Comparison of ENCODE assay signal across 8 mouse cellular contexts in the genomic region with DNA sequence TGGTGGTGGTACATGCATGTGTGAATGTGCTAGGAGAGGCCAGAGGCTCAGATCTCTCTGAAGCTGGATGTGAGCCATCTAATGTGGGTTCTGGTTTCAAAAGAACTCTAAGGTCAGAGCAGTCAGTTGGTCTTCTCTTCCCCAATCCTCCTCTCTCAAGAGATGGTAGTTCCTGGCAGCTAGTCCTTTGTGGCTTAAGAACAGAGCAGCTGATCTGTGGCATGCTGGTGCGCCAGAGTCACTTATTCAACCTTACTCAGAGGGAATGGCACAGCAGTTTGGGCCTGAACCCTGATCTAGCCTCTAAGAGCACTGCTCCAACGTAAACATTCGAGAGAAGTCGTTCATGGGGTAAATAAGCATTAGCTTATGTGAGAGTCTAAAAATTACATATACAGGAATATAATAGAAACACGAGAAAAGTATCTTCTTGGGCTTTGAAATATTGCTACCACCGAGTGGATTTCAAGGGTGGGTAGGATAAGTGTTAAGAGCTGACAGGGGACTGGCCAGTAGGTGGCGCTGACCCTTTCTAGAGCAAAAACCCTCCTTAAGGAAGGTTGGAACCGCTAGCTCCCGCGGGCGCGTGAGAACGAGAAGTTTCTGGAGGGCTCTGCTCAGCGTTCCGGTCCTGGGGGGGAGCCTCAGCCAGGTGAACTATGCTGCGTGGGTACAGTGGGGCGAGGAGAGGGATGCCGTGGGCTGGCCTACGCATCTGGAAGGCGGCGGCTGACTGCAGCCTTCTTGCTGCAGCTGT. TPM values are rescaled to one million over a fixed set of nuclear protein-coding genes. Genes with fewer than 3 reads are reported as not detected.
A peak's percentile ranks its signal among the peaks of the same experiment; 100 is the strongest.
DNase-seq lines count a peak whose midpoint lies in the region; ATAC-seq lines count a peak whose summit lies in the region.

Gene Mtf1, plus strand, starts transcription at position 553 of the 757 bp plus-strand sequence.

- peaks cover 11% of the 10 kb centered on the region for H3K4me1 ChIP-seq in hindbrain, embryonic 14.5 days (replicated peaks; ENCODE audit: control insufficient read depth, insufficient read depth, low read length)

- peak within 1 kb of the TSS; percentile 91 for H3K27ac ChIP-seq in hindbrain, embryonic 14.5 days

- H3K9ac ChIP-seq in hindbrain, embryonic 14.5 days = peak within 1 kb of the TSS; percentile 85

- WGBS in hindbrain, embryonic 14.5 days = 3% methylated on average over 21 of the region's 21 CpGs

- no peaks in the 10 kb centered on the region for H3K9me3 ChIP-seq in hindbrain, embryonic 14.5 days (ENCODE audit: control insufficient read depth, low read length)

- H3K27me3 ChIP-seq in hindbrain, embryonic 14.5 days (ENCODE audit: control insufficient read depth, insufficient read depth, low read length) = no peaks in the 10 kb centered on the region

- peak; percentile 81 for ATAC-seq in hindbrain, embryonic 14.5 days (ENCODE audit: low FRiP score)

- peak within 1 kb of the TSS; percentile 84 for H3K4me3 ChIP-seq in hindbrain, embryonic 14.5 days (replicated peaks; ENCODE audit: low read length)

- peaks cover 60% of the 10 kb centered on the region for H3K36me3 ChIP-seq in hindbrain, embryonic 14.5 days (replicated peaks; ENCODE audit: control insufficient read depth, insufficient read depth)

- H3K4me2 ChIP-seq in hindbrain, embryonic 14.5 days (replicated peaks) = peak within 1 kb of the TSS; percentile 93

- peak; percentile 81 for DNase-seq in T-cell, adult 2 months (ENCODE audit: low spot score)
- peak; percentile 92 to 96 for DNase-seq in cerebellum, postnatal 25 days
- peak; percentile 77 to 82 for DNase-seq in frontal cortex, postnatal 25 days (ENCODE audit: low spot score in 2 of 2)
- peak; percentile 90 for DNase-seq in hindbrain, embryonic 14.5 days (ENCODE audit: low spot score)
- DNase-seq in layer of hippocampus, postnatal 25 days (ENCODE audit: extremely low spot score in 1 of 2, low spot score in 1 of 2) = peak; percentile 77 to 95
- peak; percentile 93 for DNase-seq in lung, postnatal 14 days
- peak; percentile 78 for DNase-seq in ovary, postnatal 36 days (ENCODE audit: low spot score)
- peak; percentile 90 for DNase-seq in thymus, postnatal 14 days

RNA-seq across cellular contexts. Expression of gene Mtf1, which starts in this region (rescaled TPM):
- 10.6 and 13.2 TPM in 2 replicates for polyA plus RNA-seq in hindbrain, embryonic 14.5 days (2014; fragmentation: Nextera tagmentation; extraction: Ambion mirVana)
- total RNA-seq in layer of hippocampus, postnatal 25 days (2021) = 10 to 100 TPM; 26.4 to 28.8 TPM

Comparison
In these comparisons a context has a peak if more than half of its experiments do, and no peak if none do; other contexts are left out.
1. Peak in every context shown above with its lines: DNase-seq, ATAC-seq, H3K4me3 ChIP-seq and H3K27ac ChIP-seq.